Mouse (Mus musculus): ENCODE measurements around the gene Hscb. TPM values are rescaled to one million over a fixed set of nuclear protein-coding genes. Genes with fewer than 3 reads are reported as not detected.
A peak's percentile ranks its signal among the peaks of the same experiment; 100 is the strongest.

Gene Hscb
- total and polyA plus RNA-seq, 2 experiments from 2014 or later = 23.6 to 42.1 TPM

- H3K9me3 ChIP-seq (replicated peaks; ENCODE audit: control insufficient read depth, low read length) = no peaks in the 10 kb centered on the region
- no peak overlapping the region for H3K9ac ChIP-seq (replicated peaks; ENCODE audit: low read depth, low read length)
- no peak overlapping the region for H3K4me3 ChIP-seq (ENCODE audit: low read depth, low read length)
- H3K4me1 ChIP-seq (ENCODE audit: control insufficient read depth, insufficient read depth) = no peaks in the 10 kb centered on the region
- WGBS = 91% methylated on average over 5 of the region's 5 CpGs
- no peak overlapping the region for H3K27ac ChIP-seq (ENCODE audit: low read depth)
- TF ChIP-seq EP300 (IDR thresholded peaks at IDR 0.05; ENCODE audit: low read depth) = no peak
- no peak for TF ChIP-seq CTCF (IDR thresholded peaks at IDR 0.05; ENCODE audit: low read depth)
- no peak overlapping the region for H3K4me2 ChIP-seq (ENCODE audit: low read depth, low read length)
- no peak for DNase-seq (ENCODE audit: low spot score)
- H3K27me3 ChIP-seq (ENCODE audit: control insufficient read depth, insufficient read depth, low read length) = no peaks in the 10 kb centered on the region
- ATAC-seq (ENCODE audit: insufficient read depth, low read depth) = no peak
- peaks cover 17% of the 10 kb centered on the region for H3K36me3 ChIP-seq (replicated peaks; ENCODE audit: control insufficient read depth, insufficient read depth, low read length)
Observed at GRCm38 (mm10) chr5:110831036-110831720, 8.4 kb downstream of the Hscb start.

DNA sequence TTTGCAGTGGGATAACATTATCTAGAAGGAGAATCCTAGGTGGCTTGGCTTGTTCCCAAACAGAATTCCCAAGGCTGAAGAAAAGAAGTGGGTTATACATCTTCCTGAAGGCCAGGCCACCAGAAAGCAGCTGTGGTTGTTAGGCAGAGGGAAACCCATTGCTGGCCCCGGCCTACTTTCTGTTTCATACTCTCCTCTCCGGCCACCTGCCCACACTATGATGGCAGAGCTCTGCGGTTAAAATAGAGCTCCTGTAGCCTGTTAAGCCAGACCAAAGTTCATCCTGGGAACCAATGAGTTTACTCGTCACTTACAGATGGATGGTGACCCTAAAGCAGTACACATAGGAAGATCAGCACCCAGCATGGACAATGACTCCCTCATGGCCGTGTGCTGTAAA lies 12.0 kb downstream of the Hscb start:
- H3K36me3 ChIP-seq (replicated peaks; ENCODE audit: control insufficient read depth, insufficient read depth, low read length) = 0 out of 2 replicates have a peak, but pooled peaks cover 12% of the 10 kb centered on the region
- H3K27me3 ChIP-seq (ENCODE audit: control insufficient read depth, insufficient read depth, low read length) = no peaks in the 10 kb centered on the region
- H3K4me1 ChIP-seq (ENCODE audit: control insufficient read depth, insufficient read depth) = no peaks in the 10 kb centered on the region
- no peaks in the 10 kb centered on the region for H3K9me3 ChIP-seq (replicated peaks; ENCODE audit: control insufficient read depth, low read length)
- no peak for DNase-seq (ENCODE audit: low spot score)
- WGBS = 88% methylated on average over 5 of the region's 5 CpGs
- no peak overlapping the region for H3K9ac ChIP-seq (replicated peaks; ENCODE audit: low read depth, low read length)
- no peak overlapping the region for H3K4me3 ChIP-seq (ENCODE audit: low read depth, low read length)
- ATAC-seq (ENCODE audit: insufficient read depth, low read depth) = no peak
- TF ChIP-seq CTCF (IDR thresholded peaks at IDR 0.05; ENCODE audit: low read depth) (no peak), EP300 (IDR thresholded peaks at IDR 0.05; ENCODE audit: low read depth) (no peak)
- H3K4me2 ChIP-seq (ENCODE audit: low read depth, low read length) = no peak overlapping the region
- no peak overlapping the region for H3K27ac ChIP-seq (ENCODE audit: low read depth)

- DNase-seq (ENCODE audit: low spot score) (no peak), ATAC-seq (ENCODE audit: insufficient read depth, low read depth) (no peak)
- Histone ChIP-seq H3K4me1 (ENCODE audit: control insufficient read depth, insufficient read depth) (no peaks in the 10 kb centered on the region), H3K27ac (ENCODE audit: low read depth) (no peak overlapping the region), H3K27me3 (ENCODE audit: control insufficient read depth, insufficient read depth, low read length) (no peaks in the 10 kb centered on the region), H3K9me3 (replicated peaks; ENCODE audit: control insufficient read depth, low read length) (no peaks in the 10 kb centered on the region), H3K4me3 (ENCODE audit: low read depth, low read length) (no peak overlapping the region), H3K36me3 (replicated peaks; ENCODE audit: control insufficient read depth, insufficient read depth, low read length) (0 out of 2 replicates have a peak, but pooled peaks cover 12% of the 10 kb centered on the region), H3K4me2 (ENCODE audit: low read depth, low read length) (no peak overlapping the region), H3K9ac (replicated peaks; ENCODE audit: low read depth, low read length) (no peak overlapping the region)
- WGBS = 82% methylated on average over 8 of the region's 8 CpGs
- TF ChIP-seq EP300 (IDR thresholded peaks at IDR 0.05; ENCODE audit: low read depth) = no peak
- TF ChIP-seq CTCF (IDR thresholded peaks at IDR 0.05; ENCODE audit: low read depth) = no peak
Observed at GRCm38 (mm10) chr5:110826781-110827495, 12.6 kb downstream of the Hscb start.

DNA sequence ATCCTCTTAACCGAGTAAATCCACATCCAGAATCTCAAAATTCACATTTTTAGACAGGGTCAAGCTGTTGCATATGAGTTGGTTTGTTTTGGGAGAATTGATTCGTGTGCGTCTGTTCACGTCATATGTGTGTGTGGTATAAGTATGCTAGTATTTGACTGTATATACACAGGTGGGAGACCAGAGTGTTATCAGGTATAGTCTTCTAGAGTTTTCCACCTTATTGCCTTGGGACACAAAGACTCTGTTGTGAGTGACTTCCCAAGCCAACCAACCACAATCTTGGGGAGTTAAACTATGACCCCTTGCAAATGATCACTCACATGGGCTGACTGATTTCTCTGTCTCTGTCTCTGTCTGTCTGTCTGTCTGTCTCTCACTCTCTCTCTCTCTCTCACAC lies 15.2 kb downstream of the Hscb start:
- 83% methylated on average over 4 of the region's 4 CpGs for WGBS
- Histone ChIP-seq H3K27ac (ENCODE audit: low read depth) (no peak overlapping the region), H3K4me2 (ENCODE audit: low read depth, low read length) (no peak overlapping the region), H3K4me3 (ENCODE audit: low read depth, low read length) (no peak overlapping the region), H3K9me3 (replicated peaks; ENCODE audit: control insufficient read depth, low read length) (no peaks in the 10 kb centered on the region), H3K27me3 (ENCODE audit: control insufficient read depth, insufficient read depth, low read length) (no peaks in the 10 kb centered on the region), H3K4me1 (ENCODE audit: control insufficient read depth, insufficient read depth) (no peaks in the 10 kb centered on the region), H3K9ac (replicated peaks; ENCODE audit: low read depth, low read length) (no peak overlapping the region), H3K36me3 (replicated peaks; ENCODE audit: control insufficient read depth, insufficient read depth, low read length) (no peaks in the 10 kb centered on the region)
- TF ChIP-seq CTCF (IDR thresholded peaks at IDR 0.05; ENCODE audit: low read depth) = no peak
- no peak for TF ChIP-seq EP300 (IDR thresholded peaks at IDR 0.05; ENCODE audit: low read depth)
- no peak for DNase-seq (ENCODE audit: low spot score)
- no peak for ATAC-seq (ENCODE audit: insufficient read depth, low read depth)

GRCm38 (mm10) chr5:110809667-110810325 lies 29.8 kb downstream of the Hscb start, which contains the start of gene Ulk1:
Gene Ulk1 (minus strand): TSS chr5:110810097.
- no peaks in the 10 kb centered on the region for H3K27me3 ChIP-seq (ENCODE audit: control insufficient read depth, insufficient read depth, low read length)
- TF ChIP-seq EP300 (IDR thresholded peaks at IDR 0.05; ENCODE audit: low read depth) (no peak), CTCF (IDR thresholded peaks at IDR 0.05; ENCODE audit: low read depth) (no peak)
- peak within 1 kb of the TSS; percentile 99 for H3K4me2 ChIP-seq (ENCODE audit: low read depth, low read length)
- peak within 1 kb of the TSS; percentile 92 for H3K27ac ChIP-seq (ENCODE audit: low read depth)
- WGBS = under 1% methylated on average over 64 of the region's 80 CpGs
- ATAC-seq (ENCODE audit: insufficient read depth, low read depth) = peak; percentile 96
- H3K36me3 ChIP-seq (replicated peaks; ENCODE audit: control insufficient read depth, insufficient read depth, low read length) = no peaks in the 10 kb centered on the region
- H3K4me1 ChIP-seq (ENCODE audit: control insufficient read depth, insufficient read depth) = peaks cover 24% of the 10 kb centered on the region
- peak within 1 kb of the TSS; percentile 98 for H3K4me3 ChIP-seq (ENCODE audit: low read depth, low read length)
- no peaks in the 10 kb centered on the region for H3K9me3 ChIP-seq (replicated peaks; ENCODE audit: control insufficient read depth, low read length)
- H3K9ac ChIP-seq (replicated peaks; ENCODE audit: low read depth, low read length) = peak within 1 kb of the TSS; percentile 99
- DNase-seq (ENCODE audit: low spot score) = peak; percentile 98
